Mouse (Mus musculus) megakaryocyte, embryonic 14.5 days (primary cell): ENCODE measurements around the gene Topaz1.

Experiments used
- FLI1 ChIP-seq: IDR thresholded peaks from 2 replicates; pipeline ENCODE4 v1.6.1; 2012; ENCODE audit warnings: low read length, inconsistent platforms, mixed read lengths
- GATA1 ChIP-seq: IDR thresholded peaks from 3 replicates; pipeline ENCODE4 v1.6.1; 2012; ENCODE audit warnings: mixed read lengths, low read length, inconsistent platforms, borderline replicate concordance

DNA sequence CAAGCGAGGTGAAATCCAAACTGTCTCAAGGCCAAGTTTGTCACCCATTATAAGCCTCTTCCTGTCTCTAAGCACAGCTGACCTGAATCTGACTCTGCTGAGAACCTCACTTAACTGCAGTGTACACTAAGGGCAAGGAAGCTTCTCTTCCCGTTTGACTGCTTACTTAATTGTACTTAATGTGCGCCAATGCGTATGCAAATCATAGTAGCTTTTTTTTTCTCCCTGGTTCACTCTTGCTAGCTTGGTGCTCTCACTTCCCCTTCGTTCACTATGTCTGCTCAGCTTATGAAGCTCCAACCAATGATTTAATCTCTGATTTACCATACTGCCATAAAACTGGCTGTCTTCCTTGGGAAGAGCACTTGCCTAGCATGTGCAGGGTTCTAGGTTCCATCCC lies 38.1 kb downstream of the Topaz1 start:
- TF ChIP-seq GATA1, result no peak
- TF ChIP-seq FLI1, result no peak
